Mouse (Mus musculus): Measurements from ENCODE around the gene Cbr2. TPM values are rescaled to one million over a fixed set of nuclear protein-coding genes. Genes with fewer than 3 reads are reported as not detected.

Cbr2 gene
- polyA plus RNA-seq, 1 experiment from 2014 or later = 1.9 TPM

DNA sequence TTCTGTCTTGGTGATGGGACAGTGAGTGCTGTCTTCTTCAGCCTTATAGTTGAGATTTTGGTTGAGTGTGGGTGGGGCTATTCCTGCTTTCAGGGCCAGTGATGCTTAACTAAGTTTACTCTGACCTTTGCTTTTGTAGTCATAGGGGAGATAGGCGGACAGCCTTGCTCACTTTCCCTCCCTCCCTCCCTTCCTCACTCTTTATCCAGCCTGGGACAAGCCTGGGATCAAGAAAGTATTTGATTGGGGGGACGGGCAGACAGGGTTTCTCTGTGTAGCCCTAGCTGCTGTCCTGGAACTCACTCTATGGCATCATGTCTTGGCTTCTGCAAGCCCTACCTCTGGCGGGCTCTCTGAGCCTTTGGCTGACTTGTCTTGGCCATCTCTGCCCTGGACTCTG lies 38.5 kb downstream of the Cbr2 start:
- no peak overlapping the region for H3K27ac ChIP-seq (ENCODE audit: poor library complexity, severe bottlenecking)
- H3K27me3 ChIP-seq (replicated peaks) = no peaks in the 10 kb centered on the region
- H3K4me2 ChIP-seq = no peak overlapping the region
- no peaks in the 10 kb centered on the region for H3K9me3 ChIP-seq (replicated peaks)
- no peak overlapping the region for H3K4me3 ChIP-seq
- H3K36me3 ChIP-seq = peaks cover 41% of the 10 kb centered on the region
- 84% methylated on average over 3 of the region's 3 CpGs for WGBS
- no peak for ATAC-seq (ENCODE audit: insufficient number of reproducible peaks, low FRiP score)
- no peak overlapping the region for H3K9ac ChIP-seq
- peaks cover 47% of the 10 kb centered on the region for H3K4me1 ChIP-seq (replicated peaks)

DNA sequence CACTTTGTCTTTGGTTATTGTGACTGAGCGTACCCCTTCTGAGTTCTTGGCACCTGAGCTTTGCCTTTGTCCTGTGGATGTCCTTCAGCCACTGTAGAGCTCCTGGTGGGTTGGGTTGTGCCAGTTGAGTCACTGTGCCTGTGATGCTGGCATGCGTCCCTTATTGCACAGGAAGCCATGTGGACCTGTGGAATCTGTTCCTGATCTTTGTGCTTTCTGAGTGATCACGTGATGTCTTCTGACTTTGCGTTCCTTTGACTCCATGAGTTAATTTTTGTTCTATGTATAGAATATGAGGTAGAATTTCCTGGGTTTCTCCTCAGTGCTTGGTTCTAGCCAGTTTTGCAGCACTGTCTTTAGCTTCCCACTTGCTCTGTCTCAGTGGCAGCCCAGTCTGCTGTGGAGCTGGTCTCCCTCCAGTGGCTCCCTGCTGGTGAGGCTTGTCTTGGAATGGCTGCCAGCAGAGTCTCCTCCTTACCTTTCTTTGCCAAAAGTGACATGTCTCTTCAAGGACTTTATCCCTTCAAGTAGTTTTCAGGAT lies 39.4 kb downstream of the Cbr2 start:
- H3K27ac ChIP-seq (ENCODE audit: poor library complexity, severe bottlenecking) = no peak overlapping the region
- H3K4me1 ChIP-seq (replicated peaks) = peaks cover 38% of the 10 kb centered on the region
- H3K4me2 ChIP-seq = no peak overlapping the region
- ATAC-seq (ENCODE audit: insufficient number of reproducible peaks, low FRiP score) = no peak
- no peak overlapping the region for H3K4me3 ChIP-seq
- H3K27me3 ChIP-seq (replicated peaks) = no peaks in the 10 kb centered on the region
- H3K9ac ChIP-seq = no peak overlapping the region
- WGBS = 90% methylated on average over 4 of the region's 4 CpGs
- peaks cover 51% of the 10 kb centered on the region for H3K36me3 ChIP-seq
- no peaks in the 10 kb centered on the region for H3K9me3 ChIP-seq (replicated peaks)

DNA sequence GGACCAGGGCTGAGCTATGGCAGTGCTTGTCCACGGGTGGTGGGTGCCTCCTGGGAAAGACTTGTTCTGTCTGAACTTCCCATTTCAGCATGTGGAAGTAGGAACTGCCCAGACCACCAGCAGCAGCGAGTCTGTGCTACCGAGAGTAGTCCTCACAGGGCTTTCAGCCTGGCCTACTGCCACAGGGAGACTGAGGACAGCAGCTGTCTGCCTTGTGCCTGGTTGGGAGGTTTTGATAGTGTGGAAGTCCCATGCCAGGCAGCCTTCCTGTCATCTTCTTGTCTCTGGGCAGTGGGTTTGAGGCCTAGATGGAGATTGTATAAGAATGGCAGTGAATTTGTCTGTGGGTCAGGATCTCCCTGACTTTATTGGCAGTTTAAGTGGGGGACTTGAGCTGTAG lies 42.5 kb downstream of the Cbr2 start:
- Histone ChIP-seq H3K4me2 (no peak overlapping the region), H3K9me3 (replicated peaks) (no peaks in the 10 kb centered on the region), H3K27me3 (replicated peaks) (no peaks in the 10 kb centered on the region), H3K4me3 (no peak overlapping the region), H3K4me1 (replicated peaks) (peaks cover 16% of the 10 kb centered on the region; the same call in 1 of the 2 replicates), H3K36me3 (peaks cover 66% of the 10 kb centered on the region), H3K27ac (ENCODE audit: poor library complexity, severe bottlenecking) (no peak overlapping the region), H3K9ac (no peak overlapping the region)
- ATAC-seq (ENCODE audit: insufficient number of reproducible peaks, low FRiP score) = no peak
- 77% methylated on average over 3 of the region's 3 CpGs for WGBS

DNA sequence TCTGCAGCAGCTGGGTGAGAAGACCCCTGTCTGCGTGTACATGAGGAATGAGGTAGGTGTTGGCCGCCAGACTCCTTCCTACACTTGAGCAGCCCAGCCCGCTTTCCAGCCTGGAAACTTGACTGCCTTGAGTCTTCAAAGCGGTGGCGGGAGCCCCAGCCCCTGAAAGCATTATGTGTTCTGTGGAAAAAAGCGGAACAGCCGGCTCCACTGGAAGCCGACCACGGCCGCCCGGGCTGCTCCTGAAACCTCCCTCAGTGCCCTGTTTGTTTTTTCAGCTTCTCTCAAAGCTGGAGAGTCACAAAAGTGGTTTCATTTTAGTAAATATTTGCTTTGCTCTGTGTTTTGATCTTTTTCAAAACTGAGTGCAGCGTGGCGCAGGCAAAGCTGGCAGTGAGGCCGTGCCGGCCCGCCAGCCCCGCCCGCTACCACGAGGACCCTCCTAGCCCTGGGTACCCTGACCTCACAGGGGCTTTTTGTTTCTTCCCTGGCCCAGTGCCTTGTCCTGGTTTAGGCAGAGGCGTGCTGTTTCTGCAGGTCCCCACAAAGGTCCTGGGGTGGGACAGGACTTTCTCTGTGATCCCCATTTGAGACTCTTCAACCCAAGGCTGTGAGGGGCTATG lies 45.2 kb downstream of the Cbr2 start:
- no peaks in the 10 kb centered on the region for H3K27me3 ChIP-seq (replicated peaks)
- no peak overlapping the region for H3K4me3 ChIP-seq
- peaks cover 77% of the 10 kb centered on the region for H3K36me3 ChIP-seq
- H3K4me2 ChIP-seq = no peak overlapping the region
- H3K4me1 ChIP-seq (replicated peaks) = peaks cover 10% of the 10 kb centered on the region; the same call in 1 of the 2 replicates
- no peak overlapping the region for H3K27ac ChIP-seq (ENCODE audit: poor library complexity, severe bottlenecking)
- 88% methylated on average over 20 of the region's 20 CpGs for WGBS
- no peak for ATAC-seq (ENCODE audit: insufficient number of reproducible peaks, low FRiP score)
- H3K9me3 ChIP-seq (replicated peaks) = no peaks in the 10 kb centered on the region
- no peak overlapping the region for H3K9ac ChIP-seq

DNA sequence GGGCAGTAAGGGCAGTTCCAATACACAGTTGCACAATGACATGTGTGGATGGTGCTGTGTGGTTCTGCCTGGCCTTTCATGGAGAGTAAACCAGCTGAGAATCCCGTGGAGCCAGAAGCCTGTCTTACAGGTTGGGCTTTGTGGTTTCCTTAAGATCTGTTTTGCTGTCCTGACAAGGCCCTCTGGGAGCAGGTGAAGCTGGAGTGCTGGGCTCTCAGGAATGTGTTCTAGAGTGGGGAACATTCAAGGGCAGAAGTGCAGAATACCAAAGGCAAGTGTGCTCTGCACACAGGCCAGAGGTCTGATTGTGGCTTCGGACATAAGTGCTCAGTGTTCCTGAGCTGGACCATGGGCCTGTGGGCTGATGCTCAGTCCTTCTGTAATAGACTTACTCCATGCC lies 47.3 kb downstream of the Cbr2 start:
- ATAC-seq (ENCODE audit: insufficient number of reproducible peaks, low FRiP score) = no peak
- Histone ChIP-seq H3K9me3 (replicated peaks) (no peaks in the 10 kb centered on the region), H3K9ac (no peak overlapping the region), H3K27me3 (replicated peaks) (no peaks in the 10 kb centered on the region), H3K27ac (ENCODE audit: poor library complexity, severe bottlenecking) (no peak overlapping the region), H3K36me3 (peaks cover 81% of the 10 kb centered on the region), H3K4me3 (no peak overlapping the region), H3K4me2 (no peak overlapping the region), H3K4me1 (replicated peaks) (peaks cover 10% of the 10 kb centered on the region; the same call in 1 of the 2 replicates)
- 69% methylated on average over 2 of the region's 2 CpGs for WGBS

DNA sequence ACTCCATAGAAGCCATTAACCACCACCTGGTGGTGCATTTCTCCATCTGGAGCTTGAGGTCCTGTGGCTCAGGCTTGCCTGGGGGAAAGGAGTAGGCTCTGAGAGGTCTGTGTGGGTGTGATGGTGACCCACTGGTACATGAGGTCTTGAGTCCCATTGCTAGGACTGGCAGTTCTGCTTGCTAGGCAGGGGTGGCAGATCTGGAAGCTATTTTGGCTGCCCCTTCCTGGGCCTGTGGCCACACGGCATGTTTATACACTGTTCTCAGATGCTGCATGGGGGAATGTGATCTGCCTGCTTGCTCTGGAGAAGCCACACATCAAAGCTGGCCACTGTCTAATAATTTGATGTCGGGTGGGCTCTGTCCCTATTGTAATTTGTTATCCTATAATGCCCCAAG lies 47.8 kb downstream of the Cbr2 start:
- Histone ChIP-seq H3K9ac (no peak overlapping the region), H3K4me2 (no peak overlapping the region), H3K36me3 (peaks cover 79% of the 10 kb centered on the region), H3K27me3 (replicated peaks) (no peaks in the 10 kb centered on the region), H3K4me3 (no peak overlapping the region), H3K9me3 (replicated peaks) (no peaks in the 10 kb centered on the region), H3K4me1 (replicated peaks) (peaks cover 10% of the 10 kb centered on the region; the same call in 1 of the 2 replicates), H3K27ac (ENCODE audit: poor library complexity, severe bottlenecking) (no peak overlapping the region)
- no peak for ATAC-seq (ENCODE audit: insufficient number of reproducible peaks, low FRiP score)
- 91% methylated on average over 2 of the region's 2 CpGs for WGBS

DNA sequence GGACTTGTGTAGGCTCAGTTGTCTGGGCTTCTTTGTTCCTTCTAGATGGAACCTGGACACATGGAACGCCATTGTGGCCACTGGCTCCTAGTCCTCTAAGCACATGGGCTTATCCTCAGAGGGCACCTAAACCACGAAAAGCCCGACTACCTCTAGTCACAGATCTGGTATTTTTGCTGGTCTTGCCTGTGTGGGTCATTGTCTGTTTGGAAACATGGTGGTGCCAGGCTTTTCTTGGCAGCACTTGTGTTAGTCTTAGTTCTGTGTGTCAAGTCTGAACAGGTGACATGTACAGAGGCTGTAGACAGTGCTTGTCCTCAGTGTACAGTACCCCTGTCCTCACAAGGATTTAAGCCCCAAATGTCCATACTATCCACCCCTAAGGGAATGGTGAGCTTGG lies 48.4 kb downstream of the Cbr2 start:
- Histone ChIP-seq H3K4me3 (no peak overlapping the region), H3K9ac (no peak overlapping the region), H3K36me3 (peaks cover 76% of the 10 kb centered on the region), H3K9me3 (replicated peaks) (no peaks in the 10 kb centered on the region), H3K27me3 (replicated peaks) (no peaks in the 10 kb centered on the region), H3K4me1 (replicated peaks) (peaks cover 10% of the 10 kb centered on the region; the same call in 1 of the 2 replicates), H3K27ac (ENCODE audit: poor library complexity, severe bottlenecking) (no peak overlapping the region), H3K4me2 (no peak overlapping the region)
- 83% methylated on average over 3 of the region's 3 CpGs for WGBS
- no peak for ATAC-seq (ENCODE audit: insufficient number of reproducible peaks, low FRiP score)

DNA sequence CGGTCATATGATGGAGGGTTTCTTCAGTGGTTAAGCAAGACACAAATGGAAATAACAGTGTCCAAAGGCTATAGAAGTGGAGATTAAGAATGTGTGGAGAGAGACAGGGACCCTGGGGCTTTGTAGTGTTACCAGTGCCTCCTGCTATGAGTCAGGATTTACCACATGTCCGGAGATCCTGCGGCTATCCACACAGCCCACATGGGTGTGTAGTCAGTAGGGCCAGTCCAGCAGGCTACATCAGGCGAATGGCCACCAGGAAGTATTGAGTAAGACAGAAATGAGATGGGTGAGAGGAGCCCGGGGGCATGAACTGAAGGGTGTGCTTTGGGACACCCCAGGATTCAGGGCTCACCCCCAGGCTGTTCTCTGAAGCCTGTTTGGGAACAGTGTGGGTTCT lies 49.2 kb downstream of the Cbr2 start:
- peaks cover 76% of the 10 kb centered on the region for H3K36me3 ChIP-seq

DNA sequence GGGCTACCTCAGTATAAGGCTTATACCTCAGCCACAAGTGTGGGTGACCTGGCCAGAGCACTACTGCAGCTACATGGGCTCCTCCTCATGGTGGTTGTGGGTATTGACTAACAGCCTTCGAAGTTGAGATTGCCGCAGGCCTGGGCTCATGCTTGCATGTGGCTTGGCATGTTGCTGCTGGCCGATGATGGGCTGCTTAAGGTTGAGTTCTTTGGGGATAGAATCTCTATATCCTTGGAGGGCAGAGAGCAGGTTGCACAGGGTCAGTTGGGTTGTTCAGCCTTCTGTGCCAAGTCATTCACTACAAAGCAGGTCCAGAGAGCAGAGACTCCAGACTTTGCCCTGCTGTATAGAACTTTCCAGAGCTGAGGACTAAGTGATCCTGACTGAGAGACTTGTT lies 52.0 kb downstream of the Cbr2 start:
- WGBS = 68% methylated on average over 3 of the region's 3 CpGs
- Histone ChIP-seq H3K4me2 (no peak overlapping the region), H3K27me3 (replicated peaks) (no peaks in the 10 kb centered on the region), H3K9ac (no peak overlapping the region), H3K4me1 (replicated peaks) (peaks cover 14% of the 10 kb centered on the region), H3K9me3 (replicated peaks) (no peaks in the 10 kb centered on the region), H3K27ac (ENCODE audit: poor library complexity, severe bottlenecking) (no peak overlapping the region), H3K36me3 (peaks cover 72% of the 10 kb centered on the region), H3K4me3 (no peak overlapping the region)
- ATAC-seq (ENCODE audit: insufficient number of reproducible peaks, low FRiP score) = 0 out of 2 replicates have a peak, but pooled peaks have one; percentile 39

More for the DNA sequence above, 49.2 kb downstream of the Cbr2 start:
- H3K9ac ChIP-seq = no peak overlapping the region
- no peak overlapping the region for H3K4me2 ChIP-seq
- 89% methylated on average over 5 of the region's 5 CpGs for WGBS
- ATAC-seq (ENCODE audit: insufficient number of reproducible peaks, low FRiP score) = no peak
- H3K27ac ChIP-seq (ENCODE audit: poor library complexity, severe bottlenecking) = no peak overlapping the region
- H3K9me3 ChIP-seq (replicated peaks) = no peaks in the 10 kb centered on the region
- H3K27me3 ChIP-seq (replicated peaks) = no peaks in the 10 kb centered on the region
- no peak overlapping the region for H3K4me3 ChIP-seq
- peaks cover 10% of the 10 kb centered on the region; the same call in 1 of the 2 replicates for H3K4me1 ChIP-seq (replicated peaks)

Other genes with a start within 250 kb of the Cbr2 start
- gene Mrpl12, start 247.5 kb downstream of the Cbr2 start, polyA plus RNA-seq (2016; fragmentation: Nextera tagmentation; extraction: Ambion mirVana) = 208 and 219 TPM in 2 replicates
- 44.2 and 46.2 TPM in 2 replicates for gene Slc25a10, start 240.3 kb downstream of the Cbr2 start, polyA plus RNA-seq (2016; fragmentation: Nextera tagmentation; extraction: Ambion mirVana)
- 1.2 and 1.4 TPM in 2 replicates for gene Gcgr, start 201.4 kb downstream of the Cbr2 start, polyA plus RNA-seq (2016; fragmentation: Nextera tagmentation; extraction: Ambion mirVana)
- gene Mcrip1, start 182.4 kb downstream of the Cbr2 start, polyA plus RNA-seq (2016; fragmentation: Nextera tagmentation; extraction: Ambion mirVana) = 126 and 130 TPM in 2 replicates
- not detected in 2 replicates for gene Ppp1r27, start 181.0 kb downstream of the Cbr2 start, polyA plus RNA-seq (2016; fragmentation: Nextera tagmentation; extraction: Ambion mirVana)
- gene P4hb, start 158.9 kb downstream of the Cbr2 start, polyA plus RNA-seq (2016; fragmentation: Nextera tagmentation; extraction: Ambion mirVana) = 478 and 480 TPM in 2 replicates
- gene Arhgdia, start 150.5 kb downstream of the Cbr2 start, polyA plus RNA-seq (2016; fragmentation: Nextera tagmentation; extraction: Ambion mirVana) = 422 and 442 TPM in 2 replicates
- gene Alyref, start 133.7 kb downstream of the Cbr2 start, polyA plus RNA-seq (2016; fragmentation: Nextera tagmentation; extraction: Ambion mirVana) = 356 and 361 TPM in 2 replicates
- gene Anapc11, start 133.7 kb downstream of the Cbr2 start, polyA plus RNA-seq (2016; fragmentation: Nextera tagmentation; extraction: Ambion mirVana) = 174 and 175 TPM in 2 replicates
- 13.6 and 20.3 TPM in 2 replicates for gene Npb, start 123.6 kb downstream of the Cbr2 start, polyA plus RNA-seq (2016; fragmentation: Nextera tagmentation; extraction: Ambion mirVana)
- 82.1 and 82.9 TPM in 2 replicates for gene Pcyt2, start 114.2 kb downstream of the Cbr2 start, polyA plus RNA-seq (2016; fragmentation: Nextera tagmentation; extraction: Ambion mirVana)
- gene Sirt7, start 106.9 kb downstream of the Cbr2 start, polyA plus RNA-seq (2016; fragmentation: Nextera tagmentation; extraction: Ambion mirVana) = 20.1 and 20.4 TPM in 2 replicates
- gene Mafg, start 98.5 kb downstream of the Cbr2 start, polyA plus RNA-seq (2016; fragmentation: Nextera tagmentation; extraction: Ambion mirVana) = 27.9 and 31.5 TPM in 2 replicates
- gene Pycr1, start 88.3 kb downstream of the Cbr2 start, polyA plus RNA-seq (2016; fragmentation: Nextera tagmentation; extraction: Ambion mirVana) = 23.1 and 23.9 TPM in 2 replicates
- 9.8 and 10.9 TPM in 2 replicates for gene Myadml2, start 84.0 kb downstream of the Cbr2 start, polyA plus RNA-seq (2016; fragmentation: Nextera tagmentation; extraction: Ambion mirVana)
- gene Notum, start 70.9 kb downstream of the Cbr2 start, polyA plus RNA-seq (2016; fragmentation: Nextera tagmentation; extraction: Ambion mirVana) = 4.7 and 5.2 TPM in 2 replicates
- gene Aspscr1, start 59.1 kb downstream of the Cbr2 start, polyA plus RNA-seq (2016; fragmentation: Nextera tagmentation; extraction: Ambion mirVana) = 103 and 114 TPM in 2 replicates
- gene Cenpx, start 18.4 kb downstream of the Cbr2 start, polyA plus RNA-seq (2016; fragmentation: Nextera tagmentation; extraction: Ambion mirVana) = 117 and 119 TPM in 2 replicates
- 35.2 and 37.0 TPM in 2 replicates for gene Lrrc45, start 18.2 kb downstream of the Cbr2 start, polyA plus RNA-seq (2016; fragmentation: Nextera tagmentation; extraction: Ambion mirVana)
- 7.6 and 8.4 TPM in 2 replicates for gene Rac3, start 10.6 kb downstream of the Cbr2 start, polyA plus RNA-seq (2016; fragmentation: Nextera tagmentation; extraction: Ambion mirVana)
- gene Dcxr, start 4.8 kb downstream of the Cbr2 start, polyA plus RNA-seq (2016; fragmentation: Nextera tagmentation; extraction: Ambion mirVana) = 4.3 and 5.4 TPM in 2 replicates
- 3.5 and 5.3 TPM in 2 replicates for gene Hmga1b, start 30.7 kb upstream of the Cbr2 start, polyA plus RNA-seq (2016; fragmentation: Nextera tagmentation; extraction: Ambion mirVana)
- 23.2 and 24.9 TPM in 2 replicates for gene Rfng, start 52.1 kb upstream of the Cbr2 start, polyA plus RNA-seq (2016; fragmentation: Nextera tagmentation; extraction: Ambion mirVana)
- 139 and 140 TPM in 2 replicates for gene Gps1, start 52.2 kb upstream of the Cbr2 start, polyA plus RNA-seq (2016; fragmentation: Nextera tagmentation; extraction: Ambion mirVana)
- 48.0 and 48.3 TPM in 2 replicates for gene Dus1l, start 64.3 kb upstream of the Cbr2 start, polyA plus RNA-seq (2016; fragmentation: Nextera tagmentation; extraction: Ambion mirVana)
- 45.1 and 47.5 TPM in 2 replicates for gene Fasn, start 92.4 kb upstream of the Cbr2 start, polyA plus RNA-seq (2016; fragmentation: Nextera tagmentation; extraction: Ambion mirVana)
- gene Ccdc57, start 200.8 kb upstream of the Cbr2 start, polyA plus RNA-seq (2016; fragmentation: Nextera tagmentation; extraction: Ambion mirVana) = 4.7 and 4.9 TPM in 2 replicates
- gene Slc16a3, start 216.4 kb upstream of the Cbr2 start, polyA plus RNA-seq (2016; fragmentation: Nextera tagmentation; extraction: Ambion mirVana) = 289 and 290 TPM in 2 replicates

Data from heart, embryonic 12.5 days (tissue).